Mouse (Mus musculus): ENCODE measurements around the gene Dnmt1. TPM values are rescaled to one million over a fixed set of nuclear protein-coding genes. Genes with fewer than 3 reads are reported as not detected.

The Dnmt1 gene
- polyA plus RNA-seq, 1 experiment from 2014 or later, result 102 TPM

- peaks cover 6% of the 10 kb centered on the region for H3K36me3 ChIP-seq
- H3K9me3 ChIP-seq, result no peaks in the 10 kb centered on the region
- WGBS, result under 1% methylated on average over 45 of the region's 45 CpGs
- peaks cover 61% of the 10 kb centered on the region for H3K4me1 ChIP-seq
- peak overlapping the region; percentile 98 for H3K9ac ChIP-seq
- ATAC-seq (ENCODE audit: insufficient number of reproducible peaks, insufficient read depth, low FRiP score, low TSS enrichment, low read depth), result no peak
- H3K27me3 ChIP-seq, result no peaks in the 10 kb centered on the region
- H3K27ac ChIP-seq, result peak overlapping the region; percentile 99
- H3K4me2 ChIP-seq, result peak overlapping the region; percentile 90
- peak overlapping the region; percentile 90 for H3K4me3 ChIP-seq
These were observed 15.9 kb upstream of the Dnmt1 start for GRCm38 (mm10) chr9:20975431-20976215.

- Histone ChIP-seq H3K9ac (peak overlapping the region; percentile 72), H3K4me2 (peak overlapping the region; percentile 90), H3K4me1 (peaks cover 68% of the 10 kb centered on the region), H3K9me3 (no peaks in the 10 kb centered on the region), H3K36me3 (peaks cover 20% of the 10 kb centered on the region), H3K27ac (peak overlapping the region; percentile 99), H3K27me3 (no peaks in the 10 kb centered on the region), H3K4me3 (peak overlapping the region; percentile 90)
- 39% methylated on average over 6 of the region's 6 CpGs for WGBS
- no peak for ATAC-seq (ENCODE audit: insufficient number of reproducible peaks, insufficient read depth, low FRiP score, low TSS enrichment, low read depth)
These were observed 14.0 kb upstream of the Dnmt1 start for GRCm38 (mm10) chr9:20973682-20974075.

DNA sequence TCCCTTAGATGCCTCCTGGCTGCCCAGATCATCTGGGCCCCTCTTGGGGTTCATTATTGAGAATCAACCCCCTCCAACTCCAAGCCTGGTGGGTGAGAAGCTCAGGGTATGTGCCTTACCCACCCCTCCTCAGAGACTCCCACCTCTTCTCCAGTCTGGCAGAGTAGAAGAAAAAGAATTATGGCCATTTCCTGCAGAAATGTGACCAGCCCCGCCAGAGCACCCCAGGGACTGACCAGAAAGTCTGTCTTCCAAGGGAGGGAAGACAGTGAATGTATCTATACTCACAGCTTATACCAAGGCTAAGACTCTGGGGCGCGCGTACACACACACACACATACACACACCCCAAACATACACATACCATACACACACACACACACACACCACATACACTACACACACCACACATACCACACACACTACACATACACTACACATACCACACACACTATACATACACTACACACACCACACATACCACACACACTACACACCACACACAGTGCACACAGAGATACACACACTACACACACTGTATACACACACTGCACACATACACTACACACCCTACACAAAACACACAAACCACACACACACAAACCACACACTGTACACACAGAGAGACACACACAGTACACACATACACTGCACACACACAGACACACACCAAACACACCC, 13.5 kb upstream of the Dnmt1 start:
- peak overlapping the region; percentile 99 for H3K27ac ChIP-seq
- no peaks in the 10 kb centered on the region for H3K27me3 ChIP-seq
- WGBS, result 74% methylated on average over 4 of the region's 4 CpGs
- H3K4me2 ChIP-seq, result peak overlapping the region; percentile 90
- peaks cover 62% of the 10 kb centered on the region for H3K4me1 ChIP-seq
- ATAC-seq (ENCODE audit: insufficient number of reproducible peaks, insufficient read depth, low FRiP score, low TSS enrichment, low read depth), result no peak
- peak overlapping the region; percentile 72 for H3K9ac ChIP-seq
- peak overlapping the region; percentile 90 for H3K4me3 ChIP-seq
- no peaks in the 10 kb centered on the region for H3K9me3 ChIP-seq
- H3K36me3 ChIP-seq, result peaks cover 25% of the 10 kb centered on the region

DNA sequence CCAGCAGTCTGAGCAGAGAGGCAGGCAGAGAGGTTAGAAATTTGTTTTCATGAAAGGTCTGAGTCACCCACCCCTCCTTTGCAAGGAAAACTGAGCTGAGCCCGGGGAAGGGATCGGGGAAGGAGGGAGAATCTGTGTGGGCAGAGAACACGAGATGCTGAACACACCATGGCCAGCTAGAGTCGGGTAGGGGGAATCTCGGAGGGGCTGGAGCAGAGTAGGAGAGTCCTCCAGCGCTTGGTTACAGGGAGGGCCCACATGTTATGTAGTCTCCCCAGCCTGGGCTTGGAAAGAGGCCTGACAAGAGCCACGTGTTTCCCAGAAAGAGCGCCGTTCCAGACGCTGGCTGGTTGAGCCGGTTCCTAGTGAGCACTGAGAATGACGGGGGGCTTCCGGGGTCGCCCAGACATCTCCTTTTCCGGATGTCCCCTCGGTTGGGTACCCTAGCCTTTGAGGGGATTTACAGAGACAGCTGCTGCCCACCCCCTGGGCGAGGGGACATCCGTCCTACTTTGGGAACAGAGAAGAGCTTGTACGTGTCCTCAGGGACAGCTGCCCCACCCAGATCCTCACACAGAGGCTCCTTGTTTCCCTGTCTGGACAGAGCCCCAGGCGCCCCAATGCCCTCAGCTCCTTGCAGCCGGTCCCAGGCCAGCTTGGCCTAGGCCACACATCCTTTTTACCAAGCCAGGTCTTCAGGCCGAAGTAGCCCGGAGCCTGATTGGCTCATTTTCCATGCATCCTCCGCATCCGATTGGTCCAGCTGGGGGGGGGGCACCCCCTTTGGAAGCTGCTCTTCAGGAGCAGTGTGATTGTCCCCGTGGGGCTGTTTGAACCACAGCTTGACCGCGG, 12.7 kb upstream of the Dnmt1 start:
- Histone ChIP-seq H3K4me3 (peak overlapping the region; percentile 90), H3K9me3 (no peaks in the 10 kb centered on the region), H3K4me1 (peaks cover 58% of the 10 kb centered on the region), H3K27ac (peak overlapping the region; percentile 99), H3K9ac (peak overlapping the region; percentile 72), H3K4me2 (peak overlapping the region; percentile 90), H3K36me3 (peaks cover 33% of the 10 kb centered on the region), H3K27me3 (no peaks in the 10 kb centered on the region)
- 3% methylated on average over 28 of the region's 28 CpGs for WGBS
- peak; percentile 70 for ATAC-seq (ENCODE audit: insufficient number of reproducible peaks, insufficient read depth, low FRiP score, low TSS enrichment, low read depth)

GRCm38 (mm10) chr9:20971751-20972140, 12.1 kb upstream of the Dnmt1 start:
- H3K4me3 ChIP-seq, result peak overlapping the region; percentile 90
- H3K9ac ChIP-seq, result peak overlapping the region; percentile 72
- peaks cover 52% of the 10 kb centered on the region for H3K4me1 ChIP-seq
- H3K27me3 ChIP-seq, result no peaks in the 10 kb centered on the region
- peak; percentile 74 for ATAC-seq (ENCODE audit: insufficient number of reproducible peaks, insufficient read depth, low FRiP score, low TSS enrichment, low read depth)
- peaks cover 39% of the 10 kb centered on the region for H3K36me3 ChIP-seq
- peak overlapping the region; percentile 90 for H3K4me2 ChIP-seq
- H3K27ac ChIP-seq, result peak overlapping the region; percentile 99
- no peaks in the 10 kb centered on the region for H3K9me3 ChIP-seq
- WGBS, result 16% methylated on average over 7 of the region's 7 CpGs

DNA sequence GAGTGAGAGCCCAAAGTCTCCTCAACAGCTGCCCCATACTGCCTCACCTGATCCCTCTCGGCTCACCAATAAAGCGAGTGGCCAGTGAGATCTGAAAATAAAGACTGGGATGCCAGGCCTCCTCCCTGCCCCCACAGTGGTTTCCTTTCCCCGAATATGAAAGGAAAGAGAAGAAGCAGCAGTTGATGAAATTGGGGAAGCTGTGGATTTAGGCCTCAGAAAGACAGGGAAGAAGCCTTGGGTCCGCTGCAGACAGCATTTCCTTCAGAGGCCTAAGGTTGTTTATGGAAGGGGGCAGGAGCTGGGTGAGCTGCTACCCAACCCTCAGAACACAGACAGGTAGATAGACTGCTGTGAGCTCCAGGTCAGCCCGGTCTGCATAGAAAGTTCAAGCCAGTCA, 7.1 kb upstream of the Dnmt1 start:
- peaks cover 18% of the 10 kb centered on the region for H3K4me1 ChIP-seq

GRCm38 (mm10) chr9:20966008-20966407, 6.3 kb upstream of the Dnmt1 start:
- H3K27me3 ChIP-seq, result no peaks in the 10 kb centered on the region
- H3K9ac ChIP-seq, result no peak overlapping the region
- H3K9me3 ChIP-seq, result no peaks in the 10 kb centered on the region
- H3K36me3 ChIP-seq, result peaks cover 77% of the 10 kb centered on the region
- no peak overlapping the region for H3K27ac ChIP-seq
- H3K4me2 ChIP-seq, result no peak overlapping the region
- peaks cover 10% of the 10 kb centered on the region for H3K4me1 ChIP-seq
- no peak for ATAC-seq (ENCODE audit: insufficient number of reproducible peaks, insufficient read depth, low FRiP score, low TSS enrichment, low read depth)
- WGBS, result 91% methylated on average over 3 of the region's 3 CpGs
- H3K4me3 ChIP-seq, result no peak overlapping the region

More for the DNA sequence above, 7.1 kb upstream of the Dnmt1 start:
- WGBS, result 76% methylated on average over 5 of the region's 5 CpGs
- Histone ChIP-seq H3K4me2 (no peak overlapping the region), H3K36me3 (peaks cover 79% of the 10 kb centered on the region), H3K9ac (no peak overlapping the region), H3K27me3 (no peaks in the 10 kb centered on the region), H3K4me3 (no peak overlapping the region), H3K9me3 (no peaks in the 10 kb centered on the region), H3K27ac (no peak overlapping the region)
- no peak for ATAC-seq (ENCODE audit: insufficient number of reproducible peaks, insufficient read depth, low FRiP score, low TSS enrichment, low read depth)

DNA sequence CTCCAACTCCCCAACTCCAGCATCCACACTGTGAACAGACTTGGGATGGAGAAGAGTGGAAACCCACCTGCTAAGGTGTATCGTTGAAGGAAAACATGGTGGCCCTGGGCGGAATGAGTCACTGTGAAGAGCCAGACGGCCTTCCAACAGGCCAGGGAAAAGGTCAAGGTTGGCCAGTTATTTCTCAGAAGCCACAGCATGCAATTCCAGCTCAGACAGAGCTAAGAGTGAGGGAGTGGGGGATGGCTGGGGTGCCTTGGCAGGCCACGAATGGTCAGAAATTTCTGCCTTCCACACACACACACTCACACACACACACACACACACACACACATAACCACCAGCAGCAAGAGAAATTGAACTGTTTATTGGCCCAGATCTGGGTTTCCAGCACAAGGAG, 5.9 kb upstream of the Dnmt1 start:
- Histone ChIP-seq H3K27me3 (no peaks in the 10 kb centered on the region), H3K36me3 (peaks cover 73% of the 10 kb centered on the region), H3K9ac (no peak overlapping the region), H3K9me3 (no peaks in the 10 kb centered on the region), H3K4me3 (no peak overlapping the region), H3K27ac (no peak overlapping the region), H3K4me1 (peaks cover 6% of the 10 kb centered on the region), H3K4me2 (no peak overlapping the region)
- 84% methylated on average over 4 of the region's 4 CpGs for WGBS
- no peak for ATAC-seq (ENCODE audit: insufficient number of reproducible peaks, insufficient read depth, low FRiP score, low TSS enrichment, low read depth)

DNA sequence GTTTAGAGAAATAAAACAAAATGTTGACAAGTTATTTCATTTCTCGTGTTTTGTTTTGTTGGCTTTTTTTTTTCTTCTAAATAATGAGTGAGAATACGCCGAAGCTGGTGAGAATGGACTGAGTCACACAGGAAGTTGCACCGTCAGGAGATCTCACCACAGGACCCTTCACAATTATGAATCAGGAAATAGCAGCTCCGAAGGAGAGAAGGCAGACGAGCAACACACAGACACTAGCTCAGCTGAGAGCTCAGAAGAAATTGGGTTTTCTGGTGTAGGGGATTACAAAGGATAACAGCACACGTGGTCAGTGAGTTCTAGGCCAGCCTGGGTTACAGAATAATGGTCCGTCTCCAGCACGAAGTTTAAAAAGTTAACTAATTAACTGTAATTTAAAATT, 1.9 kb upstream of the Dnmt1 start:
- Histone ChIP-seq H3K9ac (no peak overlapping the region), H3K4me2 (no peak overlapping the region), H3K9me3 (no peaks in the 10 kb centered on the region), H3K36me3 (peaks cover 38% of the 10 kb centered on the region), H3K27ac (no peak overlapping the region), H3K4me1 (no peaks in the 10 kb centered on the region), H3K4me3 (no peak overlapping the region), H3K27me3 (no peaks in the 10 kb centered on the region)
- no peak for ATAC-seq (ENCODE audit: insufficient number of reproducible peaks, insufficient read depth, low FRiP score, low TSS enrichment, low read depth)
- 64% methylated on average over 9 of the region's 9 CpGs for WGBS

- no peak overlapping the region for H3K4me2 ChIP-seq
- no peak overlapping the region for H3K4me3 ChIP-seq
- ATAC-seq (ENCODE audit: insufficient number of reproducible peaks, insufficient read depth, low FRiP score, low TSS enrichment, low read depth), result no peak
- H3K9me3 ChIP-seq, result no peaks in the 10 kb centered on the region
- H3K9ac ChIP-seq, result no peak overlapping the region
- H3K36me3 ChIP-seq, result no peaks in the 10 kb centered on the region
- H3K27me3 ChIP-seq, result no peaks in the 10 kb centered on the region
- no peak overlapping the region for H3K27ac ChIP-seq
- 83% methylated on average over 3 of the region's 3 CpGs for WGBS
- H3K4me1 ChIP-seq, result no peaks in the 10 kb centered on the region
These were observed 2.7 kb downstream of the Dnmt1 start for GRCm38 (mm10) chr9:20956989-20957388.

DNA sequence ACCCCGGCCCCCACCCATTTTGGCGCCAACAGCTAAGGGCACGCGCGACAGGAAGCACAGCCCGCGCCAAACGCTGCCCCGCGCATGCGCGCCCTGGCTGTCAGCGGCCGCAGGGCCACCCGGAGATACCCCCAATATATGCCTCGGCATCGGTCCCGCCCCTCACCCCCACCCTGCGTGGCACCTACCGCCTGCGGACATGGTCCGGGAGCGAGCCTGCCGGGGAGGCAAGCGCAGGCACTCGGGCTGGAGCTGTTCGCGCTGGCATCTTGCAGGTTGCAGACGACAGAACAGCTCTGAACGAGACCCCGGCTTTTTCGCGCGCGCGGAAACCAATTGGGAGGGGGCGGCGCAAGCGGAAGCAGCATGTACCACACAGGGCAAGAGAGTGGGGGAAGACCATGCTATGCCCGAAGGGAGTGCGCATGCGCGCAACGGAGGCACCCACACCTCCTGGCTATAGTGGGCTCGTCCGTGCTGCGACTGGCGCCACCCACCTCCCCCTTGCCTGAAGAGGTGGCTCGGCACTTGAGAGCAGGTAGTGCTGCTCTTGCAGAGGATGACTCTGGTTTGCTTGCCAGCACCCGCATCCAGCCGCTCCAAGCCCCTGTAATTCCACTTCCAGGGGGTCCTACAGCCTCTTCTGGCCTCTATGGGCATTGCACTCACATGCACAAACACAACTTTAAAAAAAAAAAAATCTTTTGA, 7.0 kb downstream of the Dnmt1 start:
- Histone ChIP-seq H3K4me2 (peak overlapping the region; percentile 89), H3K9ac (peak overlapping the region; percentile 87), H3K4me3 (peak overlapping the region; percentile 87), H3K27ac (peak overlapping the region; percentile 94), H3K27me3 (no peaks in the 10 kb centered on the region), H3K9me3 (no peaks in the 10 kb centered on the region), H3K4me1 (peaks cover 17% of the 10 kb centered on the region), H3K36me3 (no peaks in the 10 kb centered on the region; the same call in 1 of the 2 replicates)
- WGBS, result 0% methylated on average over 51 of the region's 51 CpGs
- peak; percentile 91 for ATAC-seq (ENCODE audit: insufficient number of reproducible peaks, insufficient read depth, low FRiP score, low TSS enrichment, low read depth)

All from embryonic facial prominence, embryonic 13.5 days (tissue).